Mouse (Mus musculus): ENCODE measurements at regions not wholly inside any gene's neighbourhood (a gene's known extent, or its start where the extent isn't known, plus 50 kb on each side); places are given as distances from the start of the nearest gene placed in this dataset.
"Not testable (repeated sequence)": the region's sequence is repeated elsewhere in the genome, so short reads cannot be mapped to it uniquely, and the experiment has no call there.

GRCm38 (mm10) chr5:134046086-134046485 lies 53.4 kb upstream of the Castor2 start:
- no peak for DNase-seq

GRCm38 (mm10) chr5:134042938-134043337 lies 56.6 kb upstream of the Castor2 start:
- DNase-seq = not testable (repeated sequence)

DNA sequence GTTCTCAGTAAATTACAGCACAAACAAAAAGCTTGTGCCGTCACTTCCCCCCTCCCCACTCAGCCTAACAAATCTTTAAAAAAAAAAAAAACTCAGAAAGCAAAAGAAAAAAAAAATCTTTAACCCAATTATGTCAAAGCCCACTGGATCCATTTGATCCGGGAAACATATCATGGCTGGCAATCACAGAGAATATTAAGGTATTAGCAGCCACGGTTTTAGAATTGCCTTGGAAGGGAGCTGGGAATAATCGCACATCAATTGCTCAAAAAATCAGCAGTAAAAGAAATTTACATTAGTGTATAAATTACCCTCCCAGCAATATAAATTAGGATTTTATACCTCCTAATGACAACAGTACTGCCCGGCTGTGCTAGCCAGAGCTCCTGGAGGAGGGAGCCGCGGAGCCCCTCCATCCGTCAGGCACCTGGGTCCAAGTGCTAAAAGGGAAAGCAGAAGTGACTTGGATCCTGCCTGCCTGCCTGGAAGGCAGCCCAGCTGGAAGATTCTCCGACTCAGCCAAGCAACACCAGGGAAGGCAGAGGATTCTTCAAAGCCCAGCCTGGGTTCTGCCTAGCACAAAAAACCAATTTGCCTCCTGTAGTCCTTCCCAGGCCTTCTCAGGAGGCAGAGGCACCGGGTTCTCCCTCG lies 72.1 kb upstream of the Castor2 start:
- no peak for DNase-seq

GRCm38 (mm10) chr5:134019651-134020432 lies 79.7 kb upstream of the Castor2 start:
- DNase-seq = no peak

- DNase-seq = no peak
These were observed 85.0 kb upstream of the Castor2 start for GRCm38 (mm10) chr5:134014257-134015163.

DNA sequence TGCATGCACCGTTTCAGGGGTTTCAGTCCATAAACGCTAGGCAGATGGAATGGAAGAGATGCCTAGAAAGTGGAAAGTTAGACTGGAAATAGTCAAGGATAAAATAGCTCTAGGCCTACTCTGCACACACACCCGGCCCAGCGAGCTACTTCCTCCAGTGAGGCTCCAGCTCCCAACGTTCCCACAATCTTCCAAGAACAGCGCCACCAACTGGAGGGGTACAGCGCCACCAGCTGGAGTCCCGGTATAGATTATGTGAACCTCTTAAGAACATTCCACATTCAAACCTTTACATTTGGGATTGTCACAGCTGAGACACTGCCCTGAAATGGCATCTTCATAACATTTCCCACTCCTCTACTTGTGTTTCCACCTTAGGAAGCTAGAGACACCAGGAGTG lies 86.3 kb upstream of the Castor2 start:
- DNase-seq = no peak

- no peak for DNase-seq
These were observed 89.7 kb upstream of the Castor2 start for GRCm38 (mm10) chr5:134009843-134010242.

DNA sequence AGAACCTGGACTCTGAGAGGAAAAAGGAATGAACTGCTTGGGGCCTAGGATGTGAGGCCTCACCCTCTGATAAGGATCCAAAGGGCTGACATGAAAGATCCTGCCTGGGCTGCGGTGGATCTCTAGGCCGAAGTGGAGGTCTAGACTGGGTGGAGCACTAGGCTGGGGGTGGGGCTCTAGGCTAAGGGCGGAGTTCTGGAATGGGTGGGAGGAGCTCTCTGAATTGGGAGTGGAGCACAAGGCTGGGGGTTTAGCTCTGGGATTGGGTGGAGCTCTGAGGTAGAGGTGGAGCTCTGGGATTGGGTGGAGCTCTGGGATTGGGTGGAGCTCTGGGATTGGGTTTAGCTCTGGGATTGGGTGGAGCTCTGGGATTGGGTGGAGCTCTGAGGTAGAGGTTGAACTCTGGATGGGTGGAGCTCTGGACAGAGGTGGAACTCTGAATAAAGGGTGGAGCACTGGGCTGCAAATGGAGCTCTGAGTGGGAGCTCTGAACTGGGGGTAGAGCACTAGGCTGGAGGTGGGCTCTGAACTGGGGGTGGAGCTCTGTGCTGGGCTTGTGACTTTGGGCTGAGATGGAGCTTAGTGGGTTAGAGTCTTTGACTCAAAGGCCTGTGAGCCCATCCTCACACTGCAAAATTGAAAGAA lies 92.3 kb upstream of the Castor2 start:
- no peak for DNase-seq

DNA sequence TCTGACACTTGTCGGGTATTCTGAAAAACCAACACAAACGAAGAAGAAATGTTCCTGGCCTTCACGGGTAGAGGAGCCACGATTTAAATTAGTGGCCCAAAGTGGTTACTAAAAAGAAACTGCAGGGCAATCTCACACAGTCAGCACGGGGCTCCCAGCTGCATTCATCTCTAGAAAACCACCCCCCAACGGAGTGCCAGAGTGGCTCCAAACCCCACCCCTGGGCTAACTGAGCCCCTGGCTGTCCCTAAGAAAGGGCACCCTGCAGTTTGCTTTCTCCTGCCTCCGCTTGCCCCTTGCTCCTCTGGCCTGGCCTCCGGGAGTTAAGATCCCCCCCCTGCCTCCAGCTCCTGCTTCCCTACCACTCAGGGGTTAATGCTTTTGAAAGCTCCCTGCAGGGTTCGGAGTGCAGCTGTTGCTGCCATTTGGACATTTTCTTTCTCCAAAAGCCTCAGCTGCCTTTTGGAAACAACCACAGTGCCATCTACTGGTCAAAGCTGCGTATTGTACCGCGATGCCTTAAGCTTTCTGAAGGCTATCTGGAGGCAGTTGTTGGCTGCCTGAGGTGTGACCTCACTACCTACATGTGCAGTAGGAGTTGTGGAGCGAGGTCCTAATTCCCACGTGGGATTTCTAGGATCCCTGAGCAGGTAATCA lies 92.9 kb upstream of the Castor2 start:
- DNase-seq = peak; percentile 45

DNA sequence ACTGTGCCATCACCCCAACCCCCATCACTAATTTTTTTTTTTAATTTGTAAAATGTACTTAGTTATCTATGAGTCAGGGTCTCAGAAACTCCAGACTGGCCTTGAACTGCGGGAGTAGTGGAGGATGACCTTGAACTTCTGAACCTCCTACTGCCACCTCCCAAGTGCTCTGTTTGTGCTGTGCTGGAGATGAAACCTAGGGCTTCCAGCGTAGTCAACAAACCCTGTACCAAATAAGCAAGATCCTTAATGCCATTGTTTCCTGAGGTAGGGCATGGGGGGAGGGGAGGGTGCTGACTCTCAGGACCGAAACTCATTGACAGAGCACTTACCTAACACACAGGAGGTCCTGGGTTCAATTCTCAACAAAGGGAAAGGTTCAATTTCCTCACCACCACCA lies 93.5 kb upstream of the Castor2 start:
- no peak for DNase-seq

DNA sequence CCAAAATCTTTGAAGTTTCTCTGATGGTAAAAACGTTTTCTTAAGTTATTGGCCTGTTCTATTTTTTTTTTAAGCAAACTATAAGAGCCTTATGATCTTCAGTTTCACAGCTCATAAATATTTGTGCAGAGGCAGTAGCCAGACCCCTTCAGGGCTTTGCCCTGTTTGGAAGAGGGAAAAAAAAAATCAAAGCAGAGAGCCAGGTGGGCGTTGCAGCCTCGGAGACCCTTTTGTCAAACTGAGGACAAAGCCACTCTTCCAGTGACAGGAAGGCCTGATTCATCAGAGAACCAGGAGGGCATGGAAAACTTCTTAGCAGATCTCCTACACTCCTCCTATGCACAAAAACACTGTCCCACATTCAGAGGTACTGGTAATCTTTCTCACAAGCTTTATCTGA lies 99.4 kb upstream of the Castor2 start:
- no peak for DNase-seq

DNA sequence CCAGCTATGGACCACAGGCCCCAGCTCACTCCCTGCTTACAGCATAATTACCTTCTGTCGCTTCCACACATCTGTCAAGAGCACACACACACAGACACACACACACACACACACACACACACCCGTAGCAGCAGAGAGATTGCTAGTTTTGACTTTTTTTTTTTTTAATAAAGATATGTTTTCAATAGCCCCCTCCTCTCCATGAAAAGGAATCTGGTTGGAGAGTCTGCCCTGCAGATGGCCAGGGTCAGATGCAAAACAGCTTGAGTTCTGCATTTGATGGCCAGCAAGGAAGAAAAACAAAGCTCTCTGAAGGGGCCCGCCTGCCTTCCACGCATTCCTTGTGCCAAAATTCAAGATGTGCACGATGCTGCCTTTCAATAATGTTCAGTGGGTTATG lies 99.8 kb upstream of the Castor2 start:
- DNase-seq = no peak

DNA sequence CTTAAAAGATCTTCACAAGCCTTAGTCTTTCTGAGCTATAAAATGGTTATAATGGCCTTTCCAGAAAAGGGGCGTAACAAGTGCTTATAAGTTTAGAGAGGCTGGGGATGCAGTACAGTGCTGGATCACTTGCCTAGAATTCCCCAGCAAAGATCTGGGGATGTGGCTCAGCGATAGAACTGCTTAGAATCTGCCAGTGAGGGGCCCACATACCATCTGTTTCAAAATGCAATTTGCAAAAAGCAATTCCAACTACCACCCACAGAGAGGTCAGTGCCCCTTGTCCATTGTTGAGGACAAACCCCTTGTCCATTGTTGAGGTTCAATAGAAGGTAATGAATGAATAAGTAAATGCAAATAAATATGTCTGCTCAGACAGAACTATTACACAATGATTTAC lies 107.5 kb upstream of the Castor2 start:
- DNase-seq = no peak

- DNase-seq = no peak
These were observed 108.0 kb upstream of the Castor2 start for GRCm38 (mm10) chr5:133991556-133991955.

GRCm38 (mm10) chr5:133983249-133983966 lies 116.1 kb upstream of the Castor2 start:
- DNase-seq = no peak

DNA sequence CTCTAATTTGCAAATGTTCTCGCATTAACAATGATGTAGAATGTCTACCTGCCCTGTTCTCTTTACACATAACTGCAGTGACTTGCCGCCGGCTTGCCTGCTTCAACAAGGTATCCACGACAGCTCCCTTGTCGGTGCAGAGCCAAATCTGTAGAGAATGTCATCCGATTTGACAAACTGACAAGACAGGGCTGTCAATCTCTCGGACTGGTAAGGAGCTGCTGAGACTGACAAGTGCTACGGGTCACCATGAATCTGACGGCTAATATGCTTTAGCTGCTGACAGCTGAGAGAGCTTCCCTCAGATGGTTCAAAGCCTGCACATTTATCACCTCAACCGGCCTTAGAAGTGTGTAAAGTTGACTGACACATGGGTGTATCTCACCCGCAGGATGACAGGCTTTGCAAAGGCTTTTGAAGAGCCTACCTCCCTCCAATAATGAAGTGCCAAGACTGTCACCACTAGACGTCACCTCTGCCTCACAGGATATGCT lies 129.0 kb upstream of the Castor2 start:
- DNase-seq = no peak

DNA sequence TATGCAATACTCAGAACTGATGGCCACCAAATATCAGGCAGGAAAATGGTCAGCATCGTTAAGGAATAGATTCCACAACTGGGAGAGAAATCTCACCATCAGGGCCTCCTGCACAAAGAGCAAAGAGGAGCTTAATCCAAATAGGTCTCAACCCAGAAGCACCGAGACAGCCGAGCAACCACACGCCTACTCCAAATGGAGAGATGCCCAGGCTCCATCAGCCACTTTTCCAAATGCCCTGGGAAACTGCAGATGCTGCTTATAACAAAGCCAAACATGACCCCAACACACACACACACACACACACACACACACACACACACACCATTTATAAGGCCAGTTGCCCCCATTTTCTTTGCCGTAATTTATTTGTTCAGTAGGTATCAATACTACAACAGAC lies 136.2 kb upstream of the Castor2 start:
- no peak for DNase-seq

- DNase-seq = no peak
These were observed 158.7 kb upstream of the Castor2 start for GRCm38 (mm10) chr5:133940841-133941240.

GRCm38 (mm10) chr5:133940030-133940429 lies 159.5 kb upstream of the Castor2 start:
- DNase-seq = no peak

DNA sequence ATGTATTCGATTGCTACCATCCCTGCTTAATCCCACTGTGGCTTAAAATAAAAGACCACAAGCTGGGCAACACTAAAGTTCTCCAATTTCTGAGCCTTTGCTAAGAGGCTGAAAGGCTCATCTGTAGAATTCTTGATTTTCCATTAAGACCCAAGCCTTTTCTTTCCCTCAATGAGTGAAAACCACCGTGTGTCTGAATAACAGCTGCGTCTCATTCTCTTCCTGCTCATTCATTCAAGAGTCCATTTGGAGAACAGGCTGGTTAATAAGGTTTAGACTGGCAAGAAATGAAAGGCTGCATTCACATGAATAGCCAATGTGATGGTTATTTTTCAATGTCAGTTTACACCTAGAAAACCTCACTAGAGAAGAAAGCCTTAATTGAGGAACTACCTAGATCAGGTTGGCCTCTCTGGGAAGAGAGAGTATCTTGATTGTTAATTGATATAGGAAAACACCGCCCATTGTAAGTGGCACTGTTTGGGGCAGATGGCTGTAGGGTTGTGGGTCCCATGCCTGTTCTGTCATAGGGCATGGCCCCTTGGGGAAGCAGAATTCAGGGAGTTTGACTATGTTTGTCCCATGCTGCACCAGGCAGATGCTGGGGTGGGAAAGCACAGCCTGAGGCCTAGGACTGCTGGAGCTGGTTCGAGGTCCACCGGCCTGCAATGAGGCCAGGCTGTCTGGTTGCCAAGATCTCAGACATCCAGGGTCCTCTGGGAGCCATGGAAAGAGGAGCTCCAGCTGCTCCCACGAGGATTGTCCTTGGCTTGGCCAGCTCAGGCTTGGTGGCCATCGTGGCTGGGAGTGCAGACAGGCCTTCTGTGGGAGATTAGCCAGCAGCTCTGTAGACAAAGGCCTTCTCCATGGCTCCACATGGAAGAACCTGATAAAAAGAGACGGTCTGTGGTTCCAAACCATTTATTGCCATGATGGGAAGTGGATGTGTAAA lies 161.3 kb upstream of the Castor2 start:
- no peak for DNase-seq
